Mouse (Mus musculus): ENCODE results near the gene Rnf150. TPM values are rescaled to one million over a fixed set of nuclear protein-coding genes. Genes with fewer than 3 reads are reported as not detected.

Gene Rnf150
- polyA plus RNA-seq, 1 experiment = 1.4 TPM

DNA sequence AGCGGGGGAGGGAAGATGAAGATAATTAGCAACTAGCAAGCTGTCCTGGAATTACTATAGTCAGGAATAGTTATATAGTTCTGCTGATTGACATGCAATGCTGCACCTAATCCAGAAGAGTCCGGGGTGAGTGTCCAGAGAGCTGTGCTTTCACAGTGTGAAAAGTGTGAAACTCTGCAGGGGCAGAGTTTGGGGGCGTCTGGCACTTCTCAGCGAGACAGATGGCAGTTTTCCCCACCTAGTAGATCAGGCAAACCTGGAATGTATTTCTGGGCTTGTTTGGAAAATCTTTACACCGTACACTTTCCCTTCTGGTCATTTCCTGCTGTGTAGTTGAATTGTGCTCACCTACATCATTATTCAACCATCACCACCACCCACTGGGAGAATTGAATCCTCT lies 148.6 kb downstream of the Rnf150 start:
- no peak for TF ChIP-seq POLR2A (IDR thresholded peaks at IDR 0.05; ENCODE audit: borderline replicate concordance, control insufficient read depth, low read depth, low read length)
- TF ChIP-seq CTCF (IDR thresholded peaks at IDR 0.05; ENCODE audit: control insufficient read depth, insufficient read depth, low read length) = no peak
- no peak overlapping the region for H3K4me3 ChIP-seq (replicated peaks; ENCODE audit: control insufficient read depth, low read depth, low read length)
- H3K27ac ChIP-seq (ENCODE audit: control insufficient read depth, insufficient read depth, low read depth, low read length, poor library complexity) = no peak overlapping the region
- no peaks in the 10 kb centered on the region for H3K4me1 ChIP-seq (ENCODE audit: control insufficient read depth, insufficient read depth, low read length)
- WGBS = 78% methylated on average over 5 of the region's 5 CpGs

DNA sequence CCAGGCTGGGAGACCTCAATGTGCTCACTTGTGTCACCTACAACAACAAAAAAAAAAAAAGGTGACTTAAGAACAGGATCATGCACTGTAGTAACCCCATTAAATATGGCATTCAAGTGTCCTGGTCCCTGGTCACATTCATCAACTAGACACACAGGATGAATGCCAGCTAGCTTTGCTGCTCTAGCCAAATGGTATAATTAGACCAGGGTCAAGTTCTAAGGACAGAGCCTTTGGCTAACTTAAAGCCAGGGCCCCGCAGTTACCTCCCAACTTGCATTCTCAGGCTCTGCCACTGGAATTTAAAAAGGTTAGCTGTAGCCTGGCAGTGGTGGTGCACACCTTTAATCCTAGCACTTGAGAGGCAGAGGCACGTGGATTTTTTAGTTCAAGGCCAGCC lies 165.1 kb downstream of the Rnf150 start:
- no peak overlapping the region for H3K27ac ChIP-seq (ENCODE audit: control insufficient read depth, insufficient read depth, low read depth, low read length, poor library complexity)
- WGBS = 60% methylated on average over 2 of the region's 2 CpGs
- H3K4me3 ChIP-seq (replicated peaks; ENCODE audit: control insufficient read depth, low read depth, low read length) = no peak overlapping the region
- TF ChIP-seq POLR2A (IDR thresholded peaks at IDR 0.05; ENCODE audit: borderline replicate concordance, control insufficient read depth, low read depth, low read length) (no peak), CTCF (IDR thresholded peaks at IDR 0.05; ENCODE audit: control insufficient read depth, insufficient read depth, low read length) (no peak)
- no peaks in the 10 kb centered on the region for H3K4me1 ChIP-seq (ENCODE audit: control insufficient read depth, insufficient read depth, low read length)

DNA sequence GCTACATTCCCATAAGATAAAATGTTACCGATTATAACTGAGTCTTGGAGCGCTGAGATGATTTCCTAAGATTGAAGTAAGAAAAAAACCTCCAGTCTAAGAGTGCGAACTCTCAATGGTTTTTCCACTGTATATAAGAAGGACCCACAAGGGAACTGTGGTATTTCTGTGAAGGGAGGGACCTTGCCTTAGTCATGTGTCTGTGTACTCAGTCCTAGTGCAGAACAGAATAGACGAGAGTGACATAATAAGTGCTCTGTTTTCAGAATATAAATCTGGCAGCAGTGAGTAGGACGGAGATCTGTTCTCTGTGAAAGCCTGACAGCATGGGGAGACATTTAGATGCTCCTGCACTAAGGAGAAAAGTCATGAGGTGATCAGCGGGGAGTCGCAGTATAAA lies 169.6 kb downstream of the Rnf150 start:
- 81% methylated on average over 7 of the region's 7 CpGs for WGBS
- no peak overlapping the region for H3K27ac ChIP-seq (ENCODE audit: control insufficient read depth, insufficient read depth, low read depth, low read length, poor library complexity)
- no peak for TF ChIP-seq CTCF (IDR thresholded peaks at IDR 0.05; ENCODE audit: control insufficient read depth, insufficient read depth, low read length)
- no peak for TF ChIP-seq POLR2A (IDR thresholded peaks at IDR 0.05; ENCODE audit: borderline replicate concordance, control insufficient read depth, low read depth, low read length)

DNA sequence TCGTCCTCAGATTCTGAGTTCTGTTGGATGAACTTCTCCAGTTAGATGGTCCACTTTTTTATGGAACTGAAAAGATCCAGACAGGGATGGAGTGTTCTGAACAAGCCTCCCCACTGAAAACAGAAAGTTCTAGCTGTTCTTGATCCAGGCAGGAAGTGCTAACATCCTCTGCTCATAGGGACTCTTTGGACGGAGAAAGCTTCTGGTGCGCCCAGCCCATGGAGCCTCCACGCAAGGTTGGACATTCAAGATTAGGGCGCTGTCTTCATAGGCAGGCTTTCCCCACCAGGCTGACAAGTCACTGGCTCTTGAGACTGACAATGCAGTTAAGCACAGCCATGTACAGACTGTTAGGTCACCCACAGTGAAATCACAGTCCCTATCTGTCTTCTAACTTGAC lies 172.0 kb downstream of the Rnf150 start:
- TF ChIP-seq CTCF (IDR thresholded peaks at IDR 0.05; ENCODE audit: control insufficient read depth, insufficient read depth, low read length) (no peak), POLR2A (IDR thresholded peaks at IDR 0.05; ENCODE audit: borderline replicate concordance, control insufficient read depth, low read depth, low read length) (no peak)
- no peak overlapping the region for H3K27ac ChIP-seq (ENCODE audit: control insufficient read depth, insufficient read depth, low read depth, low read length, poor library complexity)
- no peak overlapping the region for H3K4me3 ChIP-seq (replicated peaks; ENCODE audit: control insufficient read depth, low read depth, low read length)
- H3K4me1 ChIP-seq (ENCODE audit: control insufficient read depth, insufficient read depth, low read length) = no peaks in the 10 kb centered on the region
- 85% methylated on average over 5 of the region's 5 CpGs for WGBS

More for the DNA sequence above, 169.6 kb downstream of the Rnf150 start:
- H3K4me1 ChIP-seq (ENCODE audit: control insufficient read depth, insufficient read depth, low read length) = no peaks in the 10 kb centered on the region
- no peak overlapping the region for H3K4me3 ChIP-seq (replicated peaks; ENCODE audit: control insufficient read depth, low read depth, low read length)

DNA sequence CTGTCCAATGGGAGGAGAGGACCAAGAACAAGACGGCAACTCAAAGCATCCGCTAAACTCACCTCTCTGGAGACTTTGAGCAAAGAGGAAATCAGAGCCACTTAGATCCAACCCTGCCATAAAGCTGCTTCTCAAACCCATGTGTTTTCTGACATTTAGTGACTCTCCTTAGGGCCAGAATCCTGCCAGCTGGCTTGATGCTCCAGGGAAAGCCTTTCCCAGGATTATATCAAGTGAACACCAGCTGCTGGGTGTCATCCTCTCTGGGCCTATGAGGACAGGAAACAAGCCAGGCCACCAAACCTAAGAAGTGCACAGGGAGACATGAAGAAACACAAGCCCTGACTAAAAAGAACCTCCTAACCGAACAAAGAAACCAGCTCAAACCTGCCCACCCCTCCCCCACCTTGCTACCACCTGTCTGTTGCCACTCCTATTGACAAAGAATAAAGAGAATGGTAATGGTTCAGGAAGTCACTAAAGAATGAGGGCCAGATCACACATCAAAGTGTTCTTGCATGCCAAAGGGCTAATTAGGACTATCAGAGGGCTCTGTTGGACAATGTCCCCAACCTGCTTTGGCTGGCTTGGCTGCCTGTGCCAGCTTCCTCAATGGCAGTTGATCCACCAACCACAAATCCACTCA lies 173.5 kb downstream of the Rnf150 start:
- no peak overlapping the region for H3K27ac ChIP-seq (ENCODE audit: control insufficient read depth, insufficient read depth, low read depth, low read length, poor library complexity)
- no peaks in the 10 kb centered on the region for H3K4me1 ChIP-seq (ENCODE audit: control insufficient read depth, insufficient read depth, low read length)
- no peak overlapping the region for H3K4me3 ChIP-seq (replicated peaks; ENCODE audit: control insufficient read depth, low read depth, low read length)
- no peak for TF ChIP-seq POLR2A (IDR thresholded peaks at IDR 0.05; ENCODE audit: borderline replicate concordance, control insufficient read depth, low read depth, low read length)
- no peak for TF ChIP-seq CTCF (IDR thresholded peaks at IDR 0.05; ENCODE audit: control insufficient read depth, insufficient read depth, low read length)
- 85% methylated on average over 3 of the region's 3 CpGs for WGBS

DNA sequence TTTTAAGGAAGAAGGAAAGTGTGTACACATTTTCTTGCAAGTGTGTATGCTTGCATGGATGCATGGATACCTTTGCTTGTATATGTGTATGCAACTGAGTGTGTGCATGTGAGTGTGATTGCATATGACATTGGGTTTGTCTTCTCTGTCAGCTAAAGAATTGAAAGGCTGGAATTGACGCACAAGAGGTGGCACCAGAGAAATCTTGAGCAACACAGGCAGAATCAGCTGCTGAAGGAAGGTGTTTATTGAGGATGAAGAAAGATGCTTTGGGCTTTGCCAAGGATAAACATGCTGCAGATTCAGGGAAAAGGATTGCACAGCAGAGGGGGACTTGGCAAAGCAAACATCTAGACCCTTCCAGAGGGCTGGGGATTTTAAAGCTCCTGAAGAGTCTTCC lies 174.2 kb downstream of the Rnf150 start:
- H3K4me3 ChIP-seq (replicated peaks; ENCODE audit: control insufficient read depth, low read depth, low read length) = no peak overlapping the region
- no peak overlapping the region for H3K27ac ChIP-seq (ENCODE audit: control insufficient read depth, insufficient read depth, low read depth, low read length, poor library complexity)
- TF ChIP-seq POLR2A (IDR thresholded peaks at IDR 0.05; ENCODE audit: borderline replicate concordance, control insufficient read depth, low read depth, low read length) = no peak
- TF ChIP-seq CTCF (IDR thresholded peaks at IDR 0.05; ENCODE audit: control insufficient read depth, insufficient read depth, low read length) = no peak
- no peaks in the 10 kb centered on the region for H3K4me1 ChIP-seq (ENCODE audit: control insufficient read depth, insufficient read depth, low read length)
- 78% methylated on average over 1 of the region's 1 CpGs for WGBS

DNA sequence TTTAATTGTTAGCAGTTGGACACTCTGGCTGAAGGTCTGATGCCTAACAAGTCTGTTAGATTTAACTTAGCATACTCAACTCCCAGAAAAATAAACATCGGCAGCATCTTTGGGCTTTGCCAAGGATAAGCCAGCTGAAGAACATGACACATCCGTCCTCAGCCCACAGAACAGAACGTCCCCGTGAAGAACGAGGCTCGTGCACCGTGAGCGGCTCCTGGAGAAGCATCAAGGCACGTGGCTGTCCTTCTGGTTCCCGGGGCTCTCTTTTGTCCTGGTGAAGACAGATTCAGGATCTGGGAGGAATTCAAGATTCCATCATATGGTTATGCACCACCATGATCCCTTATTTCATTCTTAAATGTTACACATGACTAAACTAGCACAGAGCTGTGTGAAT lies 175.4 kb downstream of the Rnf150 start:
- WGBS = 89% methylated on average over 10 of the region's 10 CpGs
- H3K27ac ChIP-seq (ENCODE audit: control insufficient read depth, insufficient read depth, low read depth, low read length, poor library complexity) = no peak overlapping the region
- no peak overlapping the region for H3K4me3 ChIP-seq (replicated peaks; ENCODE audit: control insufficient read depth, low read depth, low read length)
- no peaks in the 10 kb centered on the region for H3K4me1 ChIP-seq (ENCODE audit: control insufficient read depth, insufficient read depth, low read length)
- TF ChIP-seq CTCF (IDR thresholded peaks at IDR 0.05; ENCODE audit: control insufficient read depth, insufficient read depth, low read length) (no peak), POLR2A (IDR thresholded peaks at IDR 0.05; ENCODE audit: borderline replicate concordance, control insufficient read depth, low read depth, low read length) (no peak)

DNA sequence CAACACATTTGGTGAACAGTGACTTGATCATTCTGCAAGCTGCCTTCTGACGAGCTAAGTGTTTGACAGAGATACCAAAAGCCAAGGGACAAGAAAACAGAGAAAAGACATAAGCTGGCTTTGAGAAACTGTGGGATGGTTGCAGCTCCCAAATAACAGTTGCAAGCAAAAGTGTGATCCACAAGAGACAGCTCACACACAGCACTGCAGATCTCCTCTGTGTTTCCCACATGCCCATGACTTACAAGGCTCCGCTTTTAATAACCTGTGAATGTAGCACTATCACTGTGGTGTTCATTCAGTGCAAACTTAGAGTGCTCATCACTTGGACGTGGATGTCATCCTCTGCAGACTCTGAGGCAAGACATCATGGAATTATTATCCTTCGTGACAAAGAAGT lies 178.3 kb downstream of the Rnf150 start:
- Histone ChIP-seq H3K27ac (ENCODE audit: control insufficient read depth, insufficient read depth, low read depth, low read length, poor library complexity) (no peak overlapping the region), H3K4me3 (replicated peaks; ENCODE audit: control insufficient read depth, low read depth, low read length) (no peak overlapping the region), H3K4me1 (ENCODE audit: control insufficient read depth, insufficient read depth, low read length) (no peaks in the 10 kb centered on the region)
- 75% methylated on average over 4 of the region's 4 CpGs for WGBS
- TF ChIP-seq POLR2A (IDR thresholded peaks at IDR 0.05; ENCODE audit: borderline replicate concordance, control insufficient read depth, low read depth, low read length) (no peak), CTCF (IDR thresholded peaks at IDR 0.05; ENCODE audit: control insufficient read depth, insufficient read depth, low read length) (no peak)

DNA sequence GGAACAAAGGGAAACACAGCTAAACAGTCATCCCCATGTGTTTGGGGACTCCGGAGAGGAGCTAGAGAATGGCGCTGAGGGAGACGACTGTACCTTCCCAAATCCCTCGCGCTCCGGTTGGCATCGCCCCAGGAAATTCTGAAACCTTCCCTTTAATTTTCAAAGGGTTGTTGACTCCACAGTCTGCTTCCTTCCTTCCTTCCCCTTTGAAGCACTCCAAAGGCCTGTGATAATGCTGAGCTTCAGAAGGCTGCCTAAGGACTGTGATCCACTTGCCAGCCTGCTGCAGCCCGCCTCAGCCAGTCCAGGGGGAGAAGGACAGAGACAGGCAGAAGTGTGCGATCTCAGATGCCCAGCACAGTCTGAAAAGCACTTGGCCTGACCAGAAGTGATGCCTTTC lies 183.8 kb downstream of the Rnf150 start:
- Histone ChIP-seq H3K27ac (ENCODE audit: control insufficient read depth, insufficient read depth, low read depth, low read length, poor library complexity) (no peak overlapping the region), H3K4me3 (replicated peaks; ENCODE audit: control insufficient read depth, low read depth, low read length) (no peak overlapping the region), H3K4me1 (ENCODE audit: control insufficient read depth, insufficient read depth, low read length) (no peaks in the 10 kb centered on the region)
- TF ChIP-seq POLR2A (IDR thresholded peaks at IDR 0.05; ENCODE audit: borderline replicate concordance, control insufficient read depth, low read depth, low read length) = no peak
- TF ChIP-seq CTCF (IDR thresholded peaks at IDR 0.05; ENCODE audit: control insufficient read depth, insufficient read depth, low read length) = no peak
- 83% methylated on average over 9 of the region's 9 CpGs for WGBS
